Mouse (Mus musculus): ENCODE measurements around the gene Bricd5. TPM values are rescaled to one million over a fixed set of nuclear protein-coding genes. Genes with fewer than 3 reads are reported as not detected.

Gene Bricd5
- polyA plus RNA-seq, 1 experiment from 2014 or later = not detected

- H3K4me2 ChIP-seq = peak overlapping the region; percentile 80
- peaks cover 34% of the 10 kb centered on the region for H3K4me1 ChIP-seq
- H3K27ac ChIP-seq = peak overlapping the region; percentile 91; the same call in 1 of the 2 replicates
- no peaks in the 10 kb centered on the region for H3K27me3 ChIP-seq (replicated peaks)
- peaks cover 49% of the 10 kb centered on the region for H3K36me3 ChIP-seq
- H3K9me3 ChIP-seq (replicated peaks) = no peaks in the 10 kb centered on the region
- 0 out of 2 replicates have a peak, but pooled peaks have one; percentile 8 for ATAC-seq
- peak overlapping the region; percentile 79 for H3K4me3 ChIP-seq
- H3K9ac ChIP-seq = peak overlapping the region; percentile 90
- WGBS (ENCODE audit: insufficient replicate concordance) = 51% methylated on average over 11 of the region's 11 CpGs
Observed at GRCm38 (mm10) chr17:24477985-24478600, 4.4 kb downstream of the Bricd5 start.

GRCm38 (mm10) chr17:24478663-24479380 is 5.1 kb downstream of the Bricd5 start, which contains the start of gene Mlst8:
Gene Mlst8 (minus strand): TSS chr17:24479078.
- Histone ChIP-seq H3K27ac (peak within 1 kb of the TSS; percentile 91), H3K4me3 (peak within 1 kb of the TSS; percentile 79), H3K9ac (peak within 1 kb of the TSS; percentile 90), H3K4me2 (peak within 1 kb of the TSS; percentile 80), H3K4me1 (peaks cover 27% of the 10 kb centered on the region), H3K36me3 (peaks cover 42% of the 10 kb centered on the region), H3K9me3 (replicated peaks) (no peaks in the 10 kb centered on the region), H3K27me3 (replicated peaks) (peaks cover 7% of the 10 kb centered on the region)
- WGBS (ENCODE audit: insufficient replicate concordance) = under 1% methylated on average over 48 of the region's 48 CpGs
- ATAC-seq = peak; percentile 92

- Histone ChIP-seq H3K27ac (peak overlapping the region; percentile 79), H3K36me3 (peaks cover 36% of the 10 kb centered on the region), H3K4me3 (peak overlapping the region; percentile 79), H3K4me1 (peaks cover 24% of the 10 kb centered on the region), H3K9me3 (replicated peaks) (no peaks in the 10 kb centered on the region), H3K27me3 (replicated peaks) (peaks cover 7% of the 10 kb centered on the region), H3K4me2 (peak overlapping the region; percentile 80), H3K9ac (peak overlapping the region; percentile 90)
- WGBS (ENCODE audit: insufficient replicate concordance) = 16% methylated on average over 1 of the region's 1 CpGs
- no peak for ATAC-seq
Observed at GRCm38 (mm10) chr17:24479431-24479830, 5.7 kb downstream of the Bricd5 start.

GRCm38 (mm10) chr17:24480201-24480826 is 6.6 kb downstream of the Bricd5 start:
- H3K4me3 ChIP-seq = no peak overlapping the region
- peaks cover 16% of the 10 kb centered on the region for H3K27me3 ChIP-seq (replicated peaks)
- no peak for ATAC-seq
- peak overlapping the region; percentile 52 for H3K27ac ChIP-seq
- H3K4me1 ChIP-seq = peaks cover 24% of the 10 kb centered on the region
- H3K4me2 ChIP-seq = peak overlapping the region; percentile 80
- H3K36me3 ChIP-seq = peaks cover 27% of the 10 kb centered on the region
- H3K9ac ChIP-seq = peak overlapping the region; percentile 45
- H3K9me3 ChIP-seq (replicated peaks) = no peaks in the 10 kb centered on the region
- 44% methylated on average over 3 of the region's 3 CpGs for WGBS (ENCODE audit: insufficient replicate concordance)

- Histone ChIP-seq H3K9ac (no peak overlapping the region), H3K27me3 (replicated peaks) (peaks cover 25% of the 10 kb centered on the region), H3K36me3 (peaks cover 18% of the 10 kb centered on the region), H3K4me3 (no peak overlapping the region), H3K4me2 (no peak overlapping the region), H3K4me1 (peaks cover 24% of the 10 kb centered on the region), H3K9me3 (replicated peaks) (no peaks in the 10 kb centered on the region), H3K27ac (no peak overlapping the region)
- 87% methylated on average over 20 of the region's 20 CpGs for WGBS (ENCODE audit: insufficient replicate concordance)
- ATAC-seq = no peak
Observed at GRCm38 (mm10) chr17:24481027-24481815, 7.5 kb downstream of the Bricd5 start.

- Histone ChIP-seq H3K9me3 (replicated peaks) (no peaks in the 10 kb centered on the region), H3K27me3 (replicated peaks) (peaks cover 48% of the 10 kb centered on the region), H3K9ac (no peak overlapping the region), H3K4me2 (no peak overlapping the region), H3K27ac (no peak overlapping the region), H3K36me3 (no peaks in the 10 kb centered on the region), H3K4me3 (no peak overlapping the region), H3K4me1 (peaks cover 14% of the 10 kb centered on the region)
- no peak for ATAC-seq
- 70% methylated on average over 3 of the region's 3 CpGs for WGBS (ENCODE audit: insufficient replicate concordance)
Observed at GRCm38 (mm10) chr17:24483495-24483894, 9.8 kb downstream of the Bricd5 start.

GRCm38 (mm10) chr17:24485090-24485860 is 11.6 kb downstream of the Bricd5 start:
- Histone ChIP-seq H3K4me1 (peaks cover 17% of the 10 kb centered on the region), H3K27ac (no peak overlapping the region), H3K9ac (no peak overlapping the region), H3K4me2 (no peak overlapping the region), H3K9me3 (replicated peaks) (no peaks in the 10 kb centered on the region), H3K4me3 (no peak overlapping the region), H3K27me3 (replicated peaks) (peaks cover 66% of the 10 kb centered on the region), H3K36me3 (no peaks in the 10 kb centered on the region)
- WGBS (ENCODE audit: insufficient replicate concordance) = 31% methylated on average over 11 of the region's 11 CpGs
- no peak for ATAC-seq

- H3K4me1 ChIP-seq = peaks cover 14% of the 10 kb centered on the region
- H3K9ac ChIP-seq = peak within 1 kb of the TSS; percentile 41
- ATAC-seq = no peak
- H3K9me3 ChIP-seq (replicated peaks) = no peaks in the 10 kb centered on the region
- H3K36me3 ChIP-seq = no peaks in the 10 kb centered on the region
- peak within 1 kb of the TSS; percentile 58 for H3K4me3 ChIP-seq
- H3K4me2 ChIP-seq = peak within 1 kb of the TSS; percentile 79
- 1% methylated on average over 45 of the region's 45 CpGs for WGBS (ENCODE audit: insufficient replicate concordance)
- H3K27me3 ChIP-seq (replicated peaks) = peaks cover 90% of the 10 kb centered on the region
- no peak within 1 kb of the TSS for H3K27ac ChIP-seq
Observed at GRCm38 (mm10) chr17:24488186-24488661, 14.5 kb downstream of the Bricd5 start, which contains the start of gene Caskin1. Gene Caskin1 (plus strand): TSS chr17:24488601.

- WGBS (ENCODE audit: insufficient replicate concordance) = under 1% methylated on average over 72 of the region's 81 CpGs
- ATAC-seq = peak; percentile 19; the same call in 1 of the 2 replicates
- H3K36me3 ChIP-seq = no peaks in the 10 kb centered on the region
- H3K9ac ChIP-seq = peak overlapping the region; percentile 41
- H3K4me2 ChIP-seq = peak overlapping the region; percentile 79
- H3K4me1 ChIP-seq = peaks cover 14% of the 10 kb centered on the region
- no peak overlapping the region for H3K27ac ChIP-seq
- no peaks in the 10 kb centered on the region for H3K9me3 ChIP-seq (replicated peaks)
- peak overlapping the region; percentile 58 for H3K4me3 ChIP-seq
- peaks cover 84% of the 10 kb centered on the region for H3K27me3 ChIP-seq (replicated peaks)
Observed at GRCm38 (mm10) chr17:24488662-24489264, 15.1 kb downstream of the Bricd5 start.

GRCm38 (mm10) chr17:24489265-24490030 is 15.8 kb downstream of the Bricd5 start:
- Histone ChIP-seq H3K4me2 (peak overlapping the region; percentile 79), H3K9me3 (replicated peaks) (no peaks in the 10 kb centered on the region), H3K27me3 (replicated peaks) (peaks cover 83% of the 10 kb centered on the region), H3K4me3 (peak overlapping the region; percentile 58), H3K4me1 (peaks cover 14% of the 10 kb centered on the region), H3K27ac (no peak overlapping the region), H3K9ac (peak overlapping the region; percentile 41), H3K36me3 (no peaks in the 10 kb centered on the region)
- WGBS (ENCODE audit: insufficient replicate concordance) = 22% methylated on average over 19 of the region's 19 CpGs
- ATAC-seq = 0 out of 2 replicates have a peak, but pooled peaks have one; percentile 47
